Mouse (Mus musculus) forelimb bud, embryonic 11.5 days (tissue): ENCODE data around the gene Etv3.
"Not testable (repeated sequence)": the region's sequence is repeated elsewhere in the genome, so short reads cannot be mapped to it uniquely, and the experiment has no call there.

ENCODE experiments used
- DNase-seq: peaks from one replicate; pipeline ENCODE4 v3.0.0-alpha.2; 2012; ENCODE audit warnings: low read depth, low spot score

Etv3 gene

DNA sequence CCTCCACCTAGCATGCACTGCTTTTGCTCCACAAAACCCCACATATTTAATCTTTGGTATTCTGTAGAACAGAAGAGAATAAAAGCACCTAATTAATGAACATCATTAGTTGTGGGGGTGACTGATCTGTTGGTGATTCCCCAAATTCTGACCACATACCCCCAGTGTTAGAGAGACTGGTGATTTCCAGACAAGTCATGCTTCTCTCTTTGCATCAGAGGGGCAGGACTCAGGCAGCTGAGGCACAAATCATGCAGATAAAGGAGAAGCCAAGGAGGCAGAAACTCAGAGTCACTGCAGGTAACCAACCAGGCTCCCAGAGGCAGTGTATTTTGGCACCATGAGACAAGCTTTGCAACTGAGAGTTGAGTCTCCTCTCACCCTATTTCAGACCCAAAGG is 6.8 kb upstream of the Etv3 start:
- no peak for DNase-seq

DNA sequence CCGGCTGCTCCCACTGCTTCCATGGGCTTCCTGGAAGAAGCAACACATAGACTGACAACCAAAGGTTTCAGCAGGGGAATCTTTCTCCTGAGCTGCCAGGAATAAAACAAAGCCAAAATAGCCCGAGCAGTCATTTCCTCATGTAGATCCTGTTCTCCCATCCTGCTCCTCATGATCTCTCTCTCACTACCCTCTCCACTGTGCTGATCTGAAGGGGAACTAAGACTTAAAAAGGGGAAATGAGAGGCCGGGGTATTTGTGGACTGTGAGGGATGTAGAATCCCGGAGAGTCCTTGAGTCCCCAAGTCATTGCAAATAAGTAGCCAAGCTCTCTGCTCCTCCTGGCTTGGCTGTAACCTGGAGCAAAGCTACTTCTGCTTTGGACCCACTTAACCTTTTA is 4.1 kb upstream of the Etv3 start:
- no peak for DNase-seq

DNA sequence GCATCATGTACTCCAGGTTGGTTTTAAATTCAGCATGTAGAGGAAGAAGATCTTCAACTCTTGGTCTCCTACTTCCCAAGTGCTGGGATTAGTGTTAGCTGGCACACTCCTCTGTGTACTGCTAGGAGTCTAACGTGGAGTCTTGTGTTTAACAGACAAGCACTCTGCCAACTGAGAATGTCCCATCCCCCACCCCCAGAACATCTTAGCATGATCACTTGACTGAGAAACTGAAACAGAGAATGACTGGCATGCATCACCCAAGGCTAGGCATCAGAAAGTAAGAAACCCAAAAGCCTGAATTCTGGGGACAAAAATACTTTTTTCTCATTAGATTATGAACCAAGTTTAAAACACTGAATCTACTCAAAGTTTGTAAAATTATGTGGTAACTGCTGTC is 3.4 kb upstream of the Etv3 start:
- no peak for DNase-seq

DNA sequence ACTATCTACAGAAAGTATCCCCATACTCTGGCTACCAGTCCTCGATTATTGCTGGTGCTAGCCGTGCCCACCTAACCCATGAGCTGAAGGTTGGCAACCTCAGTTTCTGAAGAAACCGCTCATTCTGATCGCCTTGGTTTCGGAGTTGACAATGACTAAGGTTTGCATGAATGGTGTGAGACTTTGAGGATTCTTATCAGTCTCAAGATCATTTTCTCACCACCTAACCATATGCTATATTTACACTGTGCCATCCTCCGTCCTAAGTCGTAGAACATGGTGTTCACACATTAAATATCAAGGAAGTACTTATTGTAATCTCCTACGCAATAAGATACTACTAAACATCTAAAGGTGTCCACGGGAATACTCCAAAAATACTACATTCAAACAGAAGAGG is 1.5 kb upstream of the Etv3 start:
- no peak for DNase-seq

DNA sequence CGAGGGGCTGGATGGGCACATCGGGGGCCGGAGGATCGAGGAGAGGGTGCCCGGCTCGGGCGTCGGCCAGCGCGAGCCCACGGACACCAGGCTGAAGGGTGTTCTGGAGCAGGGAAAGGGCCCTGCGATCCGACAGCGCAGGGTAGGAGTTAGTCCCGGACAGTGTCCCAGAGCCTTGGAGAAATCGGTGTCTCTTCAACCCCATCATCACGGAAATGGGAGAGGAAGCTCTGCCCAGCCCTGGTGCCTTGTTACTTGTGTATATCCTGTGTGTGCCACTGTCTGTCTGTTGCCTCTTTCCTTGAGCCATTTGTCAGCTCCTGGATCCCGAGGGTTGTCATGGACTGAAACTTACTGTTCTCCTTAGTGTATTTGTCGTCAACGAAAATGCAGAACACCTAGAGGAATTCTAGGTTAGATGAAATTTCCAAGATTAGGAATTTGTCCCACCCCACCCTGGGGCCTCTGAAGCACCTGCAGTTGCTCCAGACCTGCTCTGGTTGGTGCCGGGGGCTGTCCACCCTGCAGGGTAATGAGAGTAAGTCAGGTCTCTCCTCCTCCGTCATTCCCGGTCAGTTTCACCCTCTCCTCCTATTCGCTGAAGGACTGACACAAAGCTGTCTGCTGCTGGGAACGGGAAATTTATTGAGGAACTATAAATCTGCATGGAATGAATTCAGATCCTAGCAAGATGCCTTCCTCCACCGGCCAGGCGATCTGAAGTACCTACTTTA is 797 bp downstream of the Etv3 start:
- peak; percentile 32 for DNase-seq

DNA sequence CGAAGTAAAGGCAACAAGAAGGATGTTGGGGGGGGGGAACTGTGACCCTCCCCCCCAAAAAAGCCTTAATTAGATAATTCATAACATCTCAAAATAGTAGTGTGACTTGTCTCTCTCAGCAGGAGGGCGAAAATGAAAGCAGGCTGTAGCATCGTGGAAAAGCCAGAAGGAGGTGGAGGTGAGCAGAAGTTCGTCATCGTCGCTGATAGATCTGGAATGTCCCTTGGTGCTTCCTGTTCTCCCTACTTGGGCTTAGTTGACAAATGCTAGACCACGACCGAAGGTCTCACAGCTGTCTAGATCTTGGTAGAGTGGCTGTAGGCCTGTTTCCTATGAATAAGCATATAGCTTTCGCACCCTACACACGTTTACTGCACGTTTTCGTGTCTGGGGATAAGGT is 1.9 kb downstream of the Etv3 start:
- DNase-seq = no peak

DNA sequence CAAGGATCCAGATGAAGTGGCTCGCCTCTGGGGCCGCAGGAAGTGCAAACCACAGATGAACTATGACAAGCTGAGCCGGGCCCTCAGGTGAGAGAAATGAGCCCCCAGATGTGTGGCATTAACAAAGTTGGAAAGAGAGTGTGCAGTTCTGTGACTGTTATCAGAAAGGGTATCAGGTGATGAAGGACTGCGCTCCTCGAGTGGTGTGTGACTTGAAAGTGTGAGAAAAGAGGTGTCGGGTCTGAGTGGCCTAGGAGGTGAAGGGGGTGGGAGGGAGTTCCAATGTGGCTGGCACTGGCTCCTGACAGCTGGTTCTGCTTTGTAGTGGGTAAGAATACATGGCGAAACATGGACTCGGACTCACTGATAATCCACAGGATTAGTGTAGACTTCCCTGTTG is 2.8 kb downstream of the Etv3 start:
- no peak for DNase-seq

DNA sequence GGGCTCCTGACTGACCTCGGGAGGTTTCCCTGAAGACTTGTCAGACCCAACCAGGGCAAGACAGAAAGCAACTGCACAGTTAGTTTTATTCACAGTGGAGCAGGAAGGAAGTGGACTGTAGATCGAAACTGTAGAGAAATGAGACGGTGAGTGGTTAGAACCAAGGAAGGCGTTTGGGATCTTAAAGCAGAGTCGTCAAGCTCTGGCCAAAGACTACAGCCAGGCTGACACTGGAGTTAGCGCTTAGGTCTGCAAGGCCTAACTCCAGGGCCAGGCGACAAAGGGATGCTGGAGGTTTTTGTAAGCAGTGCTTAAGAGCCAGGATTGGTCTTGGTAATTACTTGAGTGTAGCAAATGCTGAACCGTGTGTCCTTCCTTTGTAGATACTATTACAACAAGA is 3.6 kb downstream of the Etv3 start:
- no peak for DNase-seq

DNA sequence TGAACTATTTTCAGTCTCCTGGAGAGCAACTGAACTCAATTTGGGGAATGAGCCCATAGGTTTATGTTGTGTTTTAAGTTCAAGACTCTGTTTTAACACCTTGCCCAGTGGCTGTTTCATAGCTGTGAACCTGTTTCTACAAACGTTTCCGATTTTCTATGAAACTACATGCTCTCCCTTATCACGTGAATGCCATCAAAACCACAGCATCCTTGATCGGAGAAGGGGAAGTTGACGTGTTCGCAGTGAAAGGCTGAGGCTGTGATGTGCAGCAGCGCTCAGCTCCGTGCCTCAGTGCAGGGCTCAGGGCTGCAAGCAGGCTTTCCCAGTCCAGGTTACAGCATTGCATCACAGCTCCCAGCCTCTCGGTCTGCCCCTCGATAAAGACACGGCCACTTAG is 4.4 kb downstream of the Etv3 start:
- no peak for DNase-seq

DNA sequence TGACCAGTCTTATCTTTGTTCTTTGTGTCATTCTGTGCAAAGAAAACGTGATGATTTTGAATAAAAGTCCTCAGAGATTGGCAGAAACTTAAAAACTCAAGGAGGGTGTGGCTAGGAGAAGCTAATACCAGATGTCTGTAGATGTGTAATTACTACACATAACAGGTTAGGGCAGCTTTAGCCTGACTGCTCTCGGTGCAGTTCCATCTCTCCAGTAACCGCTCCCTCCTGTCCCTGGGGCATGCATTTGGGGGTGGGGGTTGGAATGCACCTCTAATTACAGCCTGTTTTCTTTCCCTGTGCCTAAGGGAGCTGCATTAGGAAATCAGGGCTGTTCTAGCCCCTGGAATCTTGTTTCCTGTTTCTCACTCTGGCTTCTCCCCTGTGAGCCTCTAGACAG is 5.0 kb downstream of the Etv3 start:
- peak; percentile 40 for DNase-seq

DNA sequence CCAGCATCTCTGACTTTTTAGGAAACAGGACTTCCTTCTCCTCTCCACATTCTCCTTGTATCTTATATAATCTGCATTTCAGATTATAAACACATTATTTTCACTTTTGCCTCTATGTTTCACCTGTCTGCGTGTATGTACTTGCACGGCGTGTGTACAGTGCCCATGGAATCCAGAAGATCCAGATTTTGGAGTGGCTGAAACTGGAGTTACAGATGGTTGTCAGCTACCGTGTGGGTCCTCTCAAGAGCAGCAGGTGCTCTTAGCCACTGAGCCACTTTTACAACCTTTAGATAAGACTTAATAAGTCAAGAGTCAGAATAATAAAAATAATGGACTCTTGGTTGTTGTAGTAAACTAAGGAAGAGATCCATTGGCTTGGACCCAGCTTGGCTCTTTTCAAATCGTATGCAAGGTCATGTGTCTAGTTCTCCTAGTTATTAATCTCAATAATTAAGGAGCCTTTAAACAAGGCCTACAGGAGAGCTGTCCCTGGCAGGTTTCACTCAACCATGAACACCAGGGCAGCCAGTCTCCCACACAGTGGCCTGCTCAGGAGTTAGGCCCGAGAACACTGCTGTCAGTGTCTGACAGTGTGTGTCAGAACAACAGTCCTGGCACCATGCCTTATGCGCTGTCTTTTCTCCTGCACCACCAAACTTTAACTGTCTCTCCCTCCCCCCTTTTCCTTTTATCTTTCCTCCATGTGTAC is 8.6 kb downstream of the Etv3 start:
- no peak for DNase-seq

DNA sequence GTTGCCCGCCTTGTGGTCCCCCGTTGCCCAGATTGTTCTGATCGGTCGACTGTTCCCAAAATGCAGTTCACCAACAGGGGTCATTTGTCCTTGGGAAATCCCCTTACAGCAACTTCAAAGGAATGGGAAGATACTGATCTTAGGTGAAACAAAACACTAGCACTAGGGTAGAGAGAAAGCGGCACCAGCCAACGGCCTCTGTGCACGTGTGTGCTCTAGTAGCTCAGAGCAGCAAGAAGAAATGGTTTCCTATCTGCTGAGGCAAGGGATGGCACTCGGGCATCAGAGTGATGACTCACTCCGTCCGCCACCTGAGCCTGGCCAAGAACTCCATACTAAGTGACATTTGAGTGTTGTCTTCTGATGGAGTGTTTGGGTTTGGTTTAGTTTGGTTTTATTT is 12.8 kb downstream of the Etv3 start:
- DNase-seq = no peak

DNA sequence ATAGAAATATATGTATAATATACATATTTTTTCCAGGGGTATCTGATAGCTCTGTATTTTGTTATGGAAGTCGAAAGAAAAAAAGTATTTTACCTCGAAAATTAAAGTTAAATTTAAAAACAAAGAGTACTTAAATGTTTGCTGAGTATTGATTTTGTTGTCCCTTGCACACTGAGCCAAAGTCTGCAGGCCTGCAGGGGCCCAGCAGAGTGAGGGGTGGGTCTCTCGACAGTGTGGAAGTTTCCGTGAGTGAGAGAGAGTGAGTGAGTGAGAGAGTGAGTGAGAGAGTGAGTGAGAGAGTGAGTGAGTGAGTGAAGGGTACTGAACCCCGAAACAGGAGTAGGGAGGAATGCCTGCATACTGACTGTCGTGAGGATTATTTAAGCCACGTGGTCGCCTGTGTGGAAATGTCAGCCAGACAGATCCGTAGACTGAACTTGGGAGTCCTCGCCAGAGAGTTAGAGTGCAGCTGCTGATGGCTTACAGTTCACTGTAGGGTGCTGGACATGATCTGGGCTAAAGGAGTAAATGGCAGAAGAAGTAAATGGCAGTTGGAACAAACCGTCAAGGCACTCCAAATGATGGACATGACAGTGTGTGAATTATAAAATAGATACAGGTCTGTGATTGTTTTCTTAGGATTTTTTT is 14.9 kb downstream of the Etv3 start:
- DNase-seq = no peak

DNA sequence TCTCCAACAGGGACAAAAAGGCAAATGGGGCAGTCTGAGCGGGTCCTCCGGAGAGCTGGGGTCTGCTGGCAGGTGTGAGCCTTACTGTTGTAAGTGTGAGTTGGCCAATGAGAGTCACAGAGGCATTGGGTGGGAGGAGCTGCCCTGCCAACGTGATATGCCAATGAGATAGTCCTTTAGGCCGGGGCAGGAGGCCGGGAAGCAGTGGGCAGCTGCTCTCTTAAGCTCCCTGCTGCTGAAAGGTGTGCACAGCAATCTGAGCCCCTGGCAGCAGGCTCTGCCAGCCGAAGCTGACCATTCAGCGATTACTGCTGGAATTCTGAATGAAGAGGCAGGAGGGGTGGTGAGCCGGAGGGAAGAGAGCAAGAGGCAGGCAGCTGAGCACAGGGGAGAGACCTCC is 15.5 kb downstream of the Etv3 start:
- no peak for DNase-seq

DNA sequence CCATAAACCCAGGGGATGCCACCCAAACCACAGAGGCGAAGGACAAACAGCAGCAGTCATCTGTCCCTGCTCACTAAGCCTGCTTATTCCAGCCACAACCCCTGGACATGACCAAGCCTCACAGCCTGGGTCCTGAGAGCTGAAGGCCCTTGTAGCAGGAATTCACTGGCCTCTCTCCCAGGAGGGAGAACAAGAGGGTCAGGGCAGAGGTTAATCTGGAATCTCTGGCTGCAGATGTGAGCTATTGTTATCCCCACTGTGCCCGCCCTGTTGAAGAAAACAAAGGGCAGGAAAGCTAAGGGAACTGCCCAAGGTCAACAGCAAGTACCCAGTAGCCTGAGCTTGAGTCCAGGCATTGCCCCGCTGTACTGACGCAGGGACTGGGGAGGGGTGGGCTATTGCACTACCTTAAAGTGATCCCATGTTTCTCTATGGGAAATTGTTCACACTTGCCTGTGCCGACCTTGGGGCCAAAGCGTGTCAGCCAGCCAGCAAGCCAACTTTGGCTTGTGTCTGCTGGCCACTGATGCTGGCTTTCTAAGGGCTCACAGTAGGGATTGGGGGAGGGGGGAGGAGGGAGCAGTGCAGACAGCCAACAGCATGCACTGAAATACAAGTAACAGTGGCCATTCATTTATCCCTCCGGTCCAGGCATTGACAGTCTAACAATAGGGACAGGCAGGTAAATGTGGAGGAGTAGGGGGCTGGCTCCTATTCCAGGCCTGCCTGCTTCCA is 17.4 kb downstream of the Etv3 start:
- DNase-seq = no peak

DNA sequence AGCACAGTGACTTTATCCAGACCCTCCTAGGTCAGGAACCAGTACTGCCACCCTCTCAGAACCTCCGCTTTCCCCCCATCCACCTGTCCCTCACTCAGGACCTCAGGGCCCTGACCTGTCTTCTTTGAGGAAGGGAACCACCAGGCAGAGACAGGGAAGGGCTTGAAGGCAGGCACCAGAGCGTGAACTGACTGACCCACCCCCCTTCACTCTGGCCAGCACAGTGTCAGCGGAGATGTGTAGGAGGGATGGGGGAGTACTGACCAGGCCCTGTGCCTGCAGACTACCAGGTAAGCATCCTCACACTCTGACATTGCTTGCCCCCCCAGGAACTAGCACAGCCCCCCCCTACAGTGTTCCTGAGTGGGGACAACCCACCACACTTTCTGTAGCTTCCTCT is 20.3 kb downstream of the Etv3 start:
- DNase-seq = no peak

DNA sequence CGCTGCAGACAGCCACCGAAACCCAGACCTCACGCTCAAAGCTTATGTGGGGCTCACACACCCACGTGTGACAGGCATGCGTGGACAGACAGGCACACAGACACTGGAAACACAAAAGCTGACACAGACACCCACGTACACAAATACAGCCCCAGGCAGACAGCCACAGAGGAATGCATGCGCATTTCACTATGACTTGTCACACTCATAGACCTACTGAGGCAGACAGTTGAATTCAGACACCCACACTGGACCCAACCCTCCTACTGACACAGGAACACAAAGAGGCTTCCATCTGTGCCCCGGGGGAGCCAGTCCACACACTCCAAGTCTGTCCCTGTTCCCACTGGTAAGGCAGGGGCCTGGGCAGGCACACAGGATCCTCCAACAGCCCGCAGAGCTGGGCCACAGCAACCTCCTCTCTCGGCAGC is 21.1 kb downstream of the Etv3 start:
- no peak for DNase-seq

DNA sequence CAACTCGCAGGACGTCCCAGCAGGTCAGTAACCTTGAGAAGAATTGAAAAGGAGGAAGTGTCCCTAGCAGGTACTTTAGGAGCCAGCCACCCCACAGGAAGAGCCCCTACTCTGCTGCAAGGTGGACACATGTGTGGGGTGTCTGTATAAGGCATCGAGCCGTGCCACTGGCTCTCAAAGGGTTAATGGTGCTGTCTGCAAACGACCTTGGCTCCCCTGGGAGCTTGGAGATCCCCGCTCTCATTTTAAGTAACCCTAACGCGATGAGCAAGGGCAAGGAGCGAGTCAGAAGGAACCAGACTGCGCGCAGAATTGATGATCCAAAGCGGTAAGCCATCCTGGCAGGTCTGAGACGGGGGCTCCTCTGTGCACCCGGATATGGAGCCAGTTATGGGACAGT is 24.7 kb downstream of the Etv3 start:
- no peak for DNase-seq

DNA sequence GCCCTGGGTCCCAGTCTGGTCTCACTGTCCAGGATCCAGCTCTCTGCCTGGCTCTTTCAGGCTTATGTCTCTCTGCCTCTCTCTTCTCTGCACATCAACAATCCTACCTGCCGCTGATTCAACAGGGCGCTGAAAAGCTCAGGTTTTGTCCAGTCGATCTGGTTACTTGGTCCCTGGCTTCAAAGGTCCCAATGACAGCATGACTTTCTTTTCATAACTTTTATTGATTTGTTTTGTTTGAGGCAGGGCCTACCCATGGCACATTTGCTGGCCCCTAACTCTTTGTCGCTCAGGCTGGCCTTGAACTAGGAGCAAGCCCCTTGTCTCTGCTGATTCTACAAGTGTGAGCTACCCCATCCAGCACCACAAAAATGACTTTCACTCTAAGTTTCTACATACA is 27.1 kb downstream of the Etv3 start:
- no peak for DNase-seq

DNA sequence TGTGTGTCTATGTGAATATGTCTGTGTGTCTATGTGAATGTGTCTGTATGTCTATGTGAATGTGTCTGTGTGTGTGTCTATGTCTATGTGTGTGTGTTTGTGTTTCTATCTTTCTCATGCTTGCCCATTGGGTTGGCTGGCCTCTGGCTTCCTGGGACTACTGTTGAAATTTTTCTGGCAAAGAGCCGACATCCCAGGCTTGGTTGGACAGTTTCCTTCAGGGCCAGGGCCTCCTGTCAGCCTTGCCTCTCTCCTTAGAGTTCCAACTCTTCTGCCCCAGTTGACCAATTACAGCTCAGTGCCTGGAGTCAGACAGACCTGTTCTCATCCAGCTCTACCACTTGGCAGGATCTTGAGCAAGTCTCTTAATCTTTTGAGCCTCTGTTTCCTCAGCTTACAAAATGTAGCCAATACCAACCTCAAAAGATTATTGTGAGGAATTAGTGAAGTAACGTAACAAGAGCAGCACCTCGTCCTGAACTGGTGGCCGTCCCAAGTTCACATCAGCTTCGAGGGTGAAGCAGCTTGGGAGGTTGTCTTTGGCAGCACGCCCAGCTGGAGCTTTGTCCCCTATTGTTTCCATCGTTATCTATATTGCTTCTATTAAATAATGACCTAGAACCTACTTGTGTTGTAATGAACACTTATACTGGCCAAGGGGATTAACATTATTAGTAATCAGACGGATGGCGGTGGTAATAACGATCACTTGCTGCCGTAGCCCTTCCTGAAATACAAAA is 28.2 kb downstream of the Etv3 start:
- no peak for DNase-seq

DNA sequence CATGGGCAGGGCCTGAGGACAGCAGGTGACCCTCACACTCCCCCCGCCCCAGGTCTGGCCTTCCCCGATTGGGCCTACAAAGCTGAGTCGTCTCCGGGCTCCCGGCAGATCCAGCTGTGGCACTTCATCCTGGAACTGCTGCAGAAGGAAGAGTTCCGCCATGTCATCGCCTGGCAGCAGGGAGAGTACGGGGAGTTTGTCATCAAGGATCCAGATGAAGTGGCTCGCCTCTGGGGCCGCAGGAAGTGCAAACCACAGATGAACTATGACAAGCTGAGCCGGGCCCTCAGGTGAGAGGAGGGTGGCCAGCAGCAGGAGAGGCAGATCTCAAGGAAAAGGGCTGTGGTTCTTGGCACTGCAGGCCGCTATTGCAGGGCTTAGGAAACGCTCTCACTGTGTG is 29.7 kb downstream of the Etv3 start:
- not testable (repeated sequence) for DNase-seq

DNA sequence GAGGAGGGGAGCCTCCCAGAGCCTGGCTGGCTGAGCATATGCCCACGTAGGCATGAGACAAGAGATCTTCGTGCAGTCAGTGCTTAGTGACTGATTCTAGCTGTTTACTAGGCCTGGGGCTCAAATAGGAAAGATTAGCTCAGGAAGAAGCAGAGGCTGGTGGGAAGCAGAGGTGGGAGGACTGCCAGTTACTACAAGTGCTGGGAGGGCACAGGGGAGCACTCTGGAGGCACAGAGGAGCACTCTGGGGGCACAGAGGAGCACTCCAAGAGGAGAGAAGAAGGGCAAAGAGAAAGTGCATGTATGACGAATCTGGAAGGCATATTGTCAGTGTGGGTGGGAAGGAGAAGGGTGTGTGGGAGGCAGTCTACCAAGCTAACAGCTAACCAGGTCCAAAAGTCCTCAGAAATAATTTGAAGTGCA is 30.9 kb downstream of the Etv3 start:
- DNase-seq = no peak
